Mouse (Mus musculus): ENCODE measurements around the gene Plxnc1.

The Plxnc1 gene

GRCm38 (mm10) chr10:94944691-94945205 is at the start of gene Plxnc1:
Plxnc1 (minus strand) TSS chr10:94944835.
- peak; percentile 50 to 62 for DNase-seq

DNA sequence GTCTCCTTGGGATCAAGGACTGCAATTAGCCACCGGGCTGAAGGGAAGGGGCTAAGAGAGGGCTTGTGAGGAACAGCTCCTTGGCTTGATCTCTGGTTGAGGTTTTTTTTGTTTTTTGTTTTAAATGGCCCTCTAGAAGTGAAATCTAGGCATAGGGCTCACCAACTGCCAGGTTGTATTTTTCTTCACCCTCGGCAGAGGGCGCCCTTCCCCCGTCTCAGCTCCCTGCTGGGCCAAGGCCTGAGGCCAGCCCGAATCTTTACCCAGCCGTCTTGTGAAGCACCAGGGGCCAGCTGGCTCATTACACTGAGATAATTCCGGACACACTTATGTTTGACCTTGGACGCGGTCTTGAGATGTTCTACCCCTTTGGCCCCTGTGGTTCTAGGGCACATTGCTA is 47.5 kb upstream of the Plxnc1 start:
- DNase-seq: peak; percentile 25 to 30

DNA sequence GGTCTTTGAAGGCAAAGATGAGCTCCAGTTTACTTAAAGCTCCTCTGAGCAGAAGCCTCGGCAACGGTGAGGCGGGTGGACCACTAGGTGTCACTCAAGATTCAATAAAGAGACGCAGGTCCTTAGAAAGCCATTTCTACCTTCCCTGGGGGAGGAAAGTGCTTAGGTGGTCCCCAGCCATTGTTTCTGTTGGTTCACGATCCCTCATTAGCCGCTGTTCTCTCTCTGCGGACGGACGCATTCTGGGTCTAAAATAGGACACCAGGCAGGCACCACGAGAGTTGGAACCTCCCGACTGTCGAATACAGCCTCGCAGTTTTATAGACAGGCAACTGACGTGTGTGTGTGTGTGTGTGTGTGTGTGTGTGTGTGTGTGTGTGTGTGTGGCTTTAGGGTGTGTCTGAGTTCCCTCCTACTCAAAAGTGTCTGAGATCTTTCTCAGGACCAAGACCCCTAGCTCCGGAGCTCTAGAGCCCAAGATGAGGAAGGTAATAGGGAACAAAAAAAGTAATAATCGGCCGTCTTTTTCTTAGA is 47.0 kb upstream of the Plxnc1 start:
- DNase-seq: peak; percentile 45 to 53

- peak in 1 of 2 experiments; percentile 8 for DNase-seq
Measured at GRCm38 (mm10) chr10:94990768-94991563, 46.3 kb upstream of the Plxnc1 start.

GRCm38 (mm10) chr10:94989321-94989720 is 44.7 kb upstream of the Plxnc1 start:
- DNase-seq: no peak

DNA sequence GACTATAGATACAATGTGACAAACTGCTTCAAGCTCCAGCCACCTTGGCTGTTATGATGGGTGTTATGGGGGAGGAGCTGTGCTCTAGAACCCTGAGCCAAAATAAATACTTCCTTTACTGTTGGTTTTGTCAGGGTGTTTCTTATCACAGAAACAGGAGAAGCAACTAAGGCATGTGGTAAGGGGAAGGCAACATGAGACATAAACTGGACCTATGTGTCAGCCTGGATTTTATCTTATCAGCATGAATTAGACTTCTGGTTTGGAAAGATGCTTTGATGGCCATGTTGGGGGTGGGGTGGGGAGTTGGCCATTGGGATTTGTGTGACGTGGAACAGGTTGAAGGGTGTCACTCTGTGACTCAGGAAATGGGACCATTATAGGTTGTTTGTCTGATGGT is 40.5 kb upstream of the Plxnc1 start:
- DNase-seq: no peak

DNA sequence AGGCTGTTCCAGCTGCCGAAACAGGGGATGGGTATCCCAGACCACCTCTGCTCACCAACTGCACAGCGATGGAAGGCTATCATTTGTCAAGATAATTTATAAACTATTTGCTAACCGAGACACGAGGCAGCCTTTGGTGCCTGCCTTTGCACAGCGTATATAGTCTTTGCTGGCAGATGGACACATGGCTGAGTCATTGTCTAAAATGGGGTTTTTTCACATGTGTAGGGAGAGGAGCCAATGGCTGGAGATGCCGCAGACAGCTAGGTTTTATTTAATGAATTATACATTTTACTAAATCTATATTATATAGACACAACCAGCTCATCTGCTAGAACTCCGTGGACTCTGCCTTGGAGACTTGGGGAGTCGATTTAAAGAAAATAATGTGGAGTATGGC is 37.9 kb upstream of the Plxnc1 start:
- no peak for DNase-seq

DNA sequence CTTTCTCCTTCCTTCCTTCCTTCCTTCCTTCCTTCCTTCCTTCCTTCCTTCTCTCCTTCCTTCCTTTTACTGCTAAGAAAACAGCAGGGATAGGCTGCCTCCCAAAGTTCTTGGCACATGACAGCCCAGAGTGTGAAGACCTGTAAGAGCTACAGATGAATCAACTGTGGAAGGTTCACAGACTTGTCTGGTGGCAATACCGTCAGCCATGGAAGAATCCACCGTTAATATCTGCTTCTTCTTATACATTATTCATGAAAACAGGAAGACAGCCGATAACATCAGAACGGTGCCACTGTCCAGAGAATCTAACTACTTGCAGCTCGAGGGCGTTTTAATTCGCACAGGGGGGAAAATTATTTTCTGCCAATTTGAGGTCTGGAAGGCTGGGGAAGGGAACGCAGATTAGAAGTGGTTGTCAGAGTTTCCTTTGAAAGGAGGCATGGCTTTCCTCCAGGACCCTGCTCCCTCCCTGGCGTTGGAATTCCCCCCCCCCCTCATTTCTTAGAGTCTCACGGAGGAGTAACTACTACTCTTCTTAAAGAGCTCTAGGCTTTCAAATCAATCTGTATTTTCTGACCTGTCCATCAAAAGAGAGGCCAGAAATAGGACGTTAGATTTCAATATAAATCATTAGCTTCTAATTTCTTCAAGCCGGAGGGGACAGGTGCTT is 37.0 kb upstream of the Plxnc1 start:
- no peak for DNase-seq

GRCm38 (mm10) chr10:94978265-94978822 is 33.7 kb upstream of the Plxnc1 start:
- DNase-seq: no peak

- peak in 1 of 2 experiments; percentile 14 for DNase-seq
Measured at GRCm38 (mm10) chr10:94976329-94976728, 31.7 kb upstream of the Plxnc1 start.

DNA sequence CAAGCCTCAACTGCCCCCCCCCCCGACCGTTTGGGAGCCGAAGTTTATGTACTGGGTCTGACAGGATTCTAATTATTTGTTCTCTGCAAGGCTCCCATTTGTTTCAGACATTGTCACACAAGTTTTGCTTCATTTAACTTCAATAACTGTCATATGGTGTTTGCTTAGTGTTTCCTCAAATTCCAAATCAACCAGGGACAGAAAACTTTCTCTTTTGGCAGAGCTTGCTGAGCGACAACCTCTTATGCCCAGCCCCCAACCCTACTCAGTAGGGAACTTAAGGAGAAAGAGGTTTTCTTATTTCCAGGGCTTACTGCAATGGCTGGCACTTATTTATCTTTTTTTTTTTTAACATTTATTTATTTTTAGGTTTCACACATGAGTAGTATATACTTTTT is 30.5 kb upstream of the Plxnc1 start:
- DNase-seq: no peak

GRCm38 (mm10) chr10:94974345-94975098 is 29.9 kb upstream of the Plxnc1 start:
- no peak for DNase-seq

- no peak for DNase-seq
Measured at GRCm38 (mm10) chr10:94971625-94972161, 27.1 kb upstream of the Plxnc1 start.

- DNase-seq: no peak
Measured at GRCm38 (mm10) chr10:94970221-94970620, 25.6 kb upstream of the Plxnc1 start.

DNA sequence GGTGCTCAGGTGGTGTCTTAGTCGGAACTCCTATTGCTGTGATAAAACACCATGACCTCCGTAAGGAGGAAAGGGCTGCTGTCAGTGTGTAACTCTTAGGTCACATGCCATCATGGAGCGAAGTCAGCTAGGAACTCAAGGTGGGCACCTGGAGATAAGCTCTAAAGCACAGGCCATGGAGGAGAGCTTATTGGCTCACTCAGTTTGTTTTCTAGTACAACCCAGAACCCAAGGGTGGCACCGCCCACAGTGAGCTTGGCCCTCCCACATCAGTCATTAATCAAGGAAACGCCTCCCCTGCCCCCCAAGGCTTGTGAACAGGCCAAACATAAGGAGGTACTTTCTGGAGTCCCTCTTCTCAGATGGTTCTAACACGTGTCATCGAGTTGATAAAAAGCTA is 22.8 kb upstream of the Plxnc1 start:
- DNase-seq: no peak

GRCm38 (mm10) chr10:94966789-94967188 is 22.2 kb upstream of the Plxnc1 start:
- DNase-seq: no peak

DNA sequence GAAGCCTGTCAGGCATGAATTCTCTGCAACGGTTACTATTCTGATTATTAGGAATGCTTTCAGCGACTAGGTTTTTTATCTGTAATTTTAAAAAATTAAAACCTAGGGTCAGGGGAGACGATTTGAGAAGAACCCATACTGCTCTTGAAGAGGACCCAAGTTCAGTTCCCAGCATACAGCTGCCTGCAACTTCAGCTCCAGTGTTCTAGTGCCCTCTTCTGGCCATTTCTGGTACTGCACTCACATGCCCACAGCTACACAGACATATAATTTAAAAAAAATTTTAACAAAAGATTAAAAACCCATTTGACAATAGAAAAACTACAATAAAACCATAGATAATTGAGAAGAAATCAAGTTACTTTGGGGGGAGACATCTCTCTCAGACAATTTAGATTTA is 20.5 kb upstream of the Plxnc1 start:
- no peak for DNase-seq

GRCm38 (mm10) chr10:94962005-94962404 is 17.4 kb upstream of the Plxnc1 start:
- no peak for DNase-seq

DNA sequence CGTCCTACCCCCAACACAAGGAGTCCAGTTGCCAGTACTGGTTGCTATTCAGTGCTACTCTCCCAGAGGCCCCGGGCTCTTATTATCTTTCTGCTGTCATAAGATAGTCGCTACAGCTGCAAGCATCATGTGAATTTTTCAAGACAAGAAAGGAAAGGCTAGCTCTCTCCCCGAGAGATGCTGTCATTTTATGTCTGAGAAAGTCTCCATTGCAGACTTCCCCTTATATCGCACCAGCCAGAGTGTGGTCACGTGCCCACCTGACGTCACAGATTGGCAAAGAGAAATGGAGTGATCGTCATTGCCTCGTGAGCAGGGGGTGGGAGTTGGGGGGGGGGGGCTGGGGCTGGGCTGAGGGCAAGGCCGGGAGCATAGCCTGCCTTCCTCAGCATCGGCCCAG is 16.6 kb upstream of the Plxnc1 start:
- no peak for DNase-seq

DNA sequence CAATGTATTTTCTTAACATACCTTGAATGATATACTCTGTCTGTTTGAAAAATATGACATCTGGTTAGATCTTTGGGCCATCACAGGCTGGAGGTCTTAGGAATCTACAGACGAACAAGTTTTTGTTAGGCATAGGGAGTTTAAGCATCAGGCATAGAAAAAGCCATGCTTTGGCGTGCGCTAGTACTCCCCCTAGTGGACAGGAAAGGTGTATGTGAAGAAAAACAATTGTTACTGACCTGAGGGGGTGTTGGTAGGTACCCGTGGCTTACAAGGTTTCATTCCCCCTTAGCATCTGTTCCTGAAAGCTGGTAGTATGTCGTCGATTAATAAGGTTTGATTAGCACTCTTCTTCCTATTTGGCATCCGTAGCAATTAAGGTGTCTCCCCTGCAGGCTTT is 13.7 kb upstream of the Plxnc1 start:
- peak in 1 of 2 experiments; percentile 24 for DNase-seq

- no peak for DNase-seq
Measured at GRCm38 (mm10) chr10:94957705-94958104, 13.1 kb upstream of the Plxnc1 start.

- no peak for DNase-seq
Measured at GRCm38 (mm10) chr10:94947915-94948675, 3.5 kb upstream of the Plxnc1 start.
